Mouse (Mus musculus) MEL (cell line): ENCODE results near the gene Prcd. TPM values are rescaled to one million over a fixed set of nuclear protein-coding genes. Genes with fewer than 3 reads are reported as not detected.
A peak's percentile ranks its signal among the peaks of the same experiment; 100 is the strongest.

ENCODE experiments used
- DNase-seq: peaks from one replicate; pipeline ENCODE4 v3.0.0; 2011; ENCODE audit warnings: low read depth, low spot score
- H3K27ac ChIP-seq: 2 replicates; pipeline ENCODE4 v1.5.1; 2012; ENCODE audit warnings: low read depth, mild to moderate bottlenecking, control low read depth, low read length, moderate library complexity; ENCODE audit not compliant: control insufficient read depth
- H3K27me3 ChIP-seq, 2 experiments: fragments of 150-350 bp in 1 of 2; sonication (generic) in 1 of 2; 2 replicates each; pipeline ENCODE4 v1.6.1; 2012; ENCODE audit warnings: low read length in 2 of 2, mild to moderate bottlenecking in 2 of 2, improper control_type of control experiment in 1 of 2, moderate library complexity in 1 of 2; ENCODE audit not compliant: insufficient read depth in 2 of 2, control insufficient read depth in 1 of 2
- H3K36me3 ChIP-seq, 2 experiments: 2 replicates each; pipeline ENCODE4 v1.6.1; 2012 to 2014; ENCODE audit warnings: low read length in 2 of 2, improper control_type of control experiment in 1 of 2, inconsistent platforms in 1 of 2, mild to moderate bottlenecking in 1 of 2; ENCODE audit not compliant: insufficient read depth in 2 of 2, control insufficient read depth in 1 of 2
- H3K4me1 ChIP-seq, 2 experiments: fragments of 150-350 bp in 1 of 2; sonication (generic) in 1 of 2; 2 replicates each; pipeline ENCODE4 v1.6.1; 2012; ENCODE audit warnings: low read length in 2 of 2, improper control_type of control experiment in 1 of 2, mild to moderate bottlenecking in 1 of 2; ENCODE audit not compliant: insufficient read depth in 2 of 2, control insufficient read depth in 1 of 2
- H3K4me3 ChIP-seq, 2 experiments: fragments of 150-350 bp in 1 of 2; sonication (generic) in 1 of 2; 2 replicates each; pipeline ENCODE4 v1.5.1; 2012; ENCODE audit warnings: low read depth in 2 of 2, low read length in 2 of 2, mild to moderate bottlenecking in 2 of 2, moderate library complexity in 2 of 2, control low read depth in 1 of 2, improper control_type of control experiment in 1 of 2; ENCODE audit not compliant: control insufficient read depth in 1 of 2, insufficient read depth in 1 of 2
- H3K79me2 ChIP-seq: 2 replicates; pipeline ENCODE4 v1.6.1; 2012; ENCODE audit warnings: mild to moderate bottlenecking, low read length, moderate library complexity; ENCODE audit not compliant: control insufficient read depth, poor library complexity, insufficient read depth
- H3K9ac ChIP-seq: 2 replicates; pipeline ENCODE4 v1.6.1; 2012; ENCODE audit warnings: low read depth, mild to moderate bottlenecking, control low read depth, low read length, moderate library complexity; ENCODE audit not compliant: control insufficient read depth, poor library complexity, severe bottlenecking
- H3K9me3 ChIP-seq: fragments of 150-350 bp; sonication (generic); replicated peaks from 2 replicates; pipeline ENCODE4 v1.6.1; 2012; ENCODE audit warnings: mild to moderate bottlenecking, low read length, improper control_type of control experiment, moderate library complexity; ENCODE audit not compliant: insufficient read depth
- BHLHE40 ChIP-seq: IDR thresholded peaks from 2 replicates; pipeline ENCODE4 v1.6.1; 2012; ENCODE audit warnings: low read depth, mild to moderate bottlenecking, inconsistent platforms, low read length, improper control_type of control experiment, borderline replicate concordance
- ELF1 ChIP-seq: IDR thresholded peaks from 2 replicates; pipeline ENCODE4 v1.6.1; 2014; ENCODE audit warnings: low read depth, mild to moderate bottlenecking, inconsistent platforms, low read length, improper control_type of control experiment, moderate library complexity
- HCFC1 ChIP-seq: IDR thresholded peaks from 2 replicates; pipeline ENCODE4 v1.6.1; 2012; ENCODE audit warnings: low read depth, mild to moderate bottlenecking, inconsistent platforms, low read length, improper control_type of control experiment, moderate library complexity
- JUND ChIP-seq: IDR thresholded peaks from 2 replicates; pipeline ENCODE4 v1.6.1; 2011; ENCODE audit warnings: low read depth, mild to moderate bottlenecking, improper control_type of control experiment, low read length
- MXI1 ChIP-seq: IDR thresholded peaks from 2 replicates; pipeline ENCODE4 v1.6.1; 2011; ENCODE audit warnings: mild to moderate bottlenecking, low read depth, low read length, improper control_type of control experiment
- MYC ChIP-seq: IDR thresholded peaks from 2 replicates; pipeline ENCODE4 v1.6.1; 2011; ENCODE audit warnings: low read depth, mild to moderate bottlenecking, low read length, improper control_type of control experiment, moderate library complexity
- NELFE ChIP-seq: IDR thresholded peaks from 2 replicates; pipeline ENCODE4 v1.6.1; 2011; ENCODE audit warnings: low read depth, low read length, improper control_type of control experiment
- NRF1 ChIP-seq: IDR thresholded peaks from 2 replicates; pipeline ENCODE4 v1.6.1; 2014; ENCODE audit warnings: low read depth, mild to moderate bottlenecking, inconsistent platforms, low read length, improper control_type of control experiment, moderate library complexity; ENCODE audit not compliant: poor library complexity, insufficient read depth, severe bottlenecking
- POLR2A ChIP-seq, 2 experiments: IDR thresholded peaks; 2 replicates each; pipeline ENCODE4 v1.6.1; 2011 to 2012; ENCODE audit warnings: low read length in 2 of 2, mild to moderate bottlenecking in 2 of 2, control low read depth in 1 of 2, improper control_type of control experiment in 1 of 2, low read depth in 1 of 2, moderate library complexity in 1 of 2; ENCODE audit not compliant: control insufficient read depth in 1 of 2, insufficient read depth in 1 of 2, poor library complexity in 1 of 2
- RAD21 ChIP-seq: IDR thresholded peaks from 2 replicates; pipeline ENCODE4 v1.6.1; 2011; ENCODE audit warnings: mild to moderate bottlenecking, low read depth, low read length, improper control_type of control experiment
- SMC3 ChIP-seq: IDR thresholded peaks from 2 replicates; pipeline ENCODE4 v1.6.1; 2011; ENCODE audit warnings: low read depth, low read length, improper control_type of control experiment
- TAL1 ChIP-seq: IDR thresholded peaks from 2 replicates; pipeline ENCODE4 v1.6.1; 2012; ENCODE audit warnings: mild to moderate bottlenecking, inconsistent platforms, low read length, moderate library complexity, mixed read lengths
- TBP ChIP-seq: IDR thresholded peaks from 2 replicates; pipeline ENCODE4 v1.8.0; 2011; ENCODE audit warnings: low read depth, low read length, improper control_type of control experiment
- USF1 ChIP-seq: IDR thresholded peaks from 2 replicates; pipeline ENCODE4 v1.6.1; 2014; ENCODE audit warnings: low read depth, mild to moderate bottlenecking, inconsistent platforms, low read length, improper control_type of control experiment, moderate library complexity
- ZKSCAN1 ChIP-seq: IDR thresholded peaks from 2 replicates; pipeline ENCODE4 v1.6.1; 2012; ENCODE audit warnings: low read depth, mild to moderate bottlenecking, inconsistent platforms, low read length, improper control_type of control experiment, moderate library complexity
- polyA plus RNA-seq, 2 experiments: library from polyadenylated mRNA; stranded (reverse) in 1 of 2; unstranded in 1 of 2; fragments of >175 nt in 1 of 2; fragments of >200 nt in 1 of 2; gene quantifications; 2 replicates each; pipeline versions ENCODE4 v1.2.1 to v1.2.4; 2012; ENCODE audit warnings: low replicate concordance in 2 of 2, low read depth in 1 of 2; ENCODE audit not compliant: insufficient read length in 2 of 2, insufficient read depth in 1 of 2, missing spikeins in 1 of 2
- total RNA-seq: library from RNA; depleted of rRNA; stranded (reverse); fragments of 300-350 nt; gene quantifications from 2 replicates; pipeline ENCODE4 v1.2.3, GENCODE M21; 2012

Prcd gene
- total and polyA plus RNA-seq, 3 experiments, result 44.4 to 72.2 TPM; not detected in 1

- Histone ChIP-seq H3K9ac (peak overlapping the region; percentile 87), H3K4me3 (peak overlapping the region; percentile 30 to 84), H3K36me3 (peaks cover 11 to 38% of the 10 kb centered on the region in 2 experiments), H3K79me2 (peaks cover 35% of the 10 kb centered on the region), H3K4me1 (peaks cover 2 to 27% of the 10 kb centered on the region in 2 experiments), H3K27ac (peak overlapping the region; percentile 80), H3K9me3 (no peaks in the 10 kb centered on the region), H3K27me3 (no peaks in the 10 kb centered on the region)
- DNase-seq, result peak; percentile 80
- TF ChIP-seq USF1 (no peak), POLR2A (IDR thresholded peaks at IDR 0.05; ENCODE audit: control insufficient read depth in 1 of 2, insufficient read depth in 1 of 2, low read depth in 1 of 2, low read length in 2 of 2, poor library complexity in 1 of 2) (peak; percentile 46 to 78; a peak in 2 of 4 replicates), MXI1 (peak; percentile 50; the same call in 1 of the 2 replicates), HCFC1 (no peak), NELFE (0 out of 2 replicates have a peak, but pooled peaks have one; percentile 32), ELF1 (no peak), TBP (peak; percentile 66)
Measured at GRCm38 (mm10) chr11:116672595-116672994, 19.3 kb downstream of the Prcd start.

DNA sequence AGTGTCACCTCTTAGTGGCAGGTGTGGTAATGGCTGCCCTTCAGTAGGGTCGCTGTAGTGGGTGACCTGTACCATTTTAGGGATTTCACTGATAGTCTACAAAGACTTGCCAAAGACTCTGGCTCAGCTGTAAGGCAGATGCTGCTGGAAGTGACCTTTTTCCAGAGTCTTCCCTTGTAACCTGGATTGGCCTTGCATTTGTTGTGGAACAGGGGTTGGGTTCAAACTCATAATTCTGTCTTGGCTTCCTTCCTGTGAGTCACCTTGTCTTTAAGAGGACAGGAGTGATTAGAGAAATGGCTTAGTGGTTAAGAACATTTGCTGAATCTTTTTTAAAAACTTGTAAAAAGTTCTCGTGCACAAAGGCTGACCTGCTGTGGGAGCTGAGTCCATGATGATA lies 20.1 kb downstream of the Prcd start:
- Histone ChIP-seq H3K9me3 (no peaks in the 10 kb centered on the region), H3K79me2 (peaks cover 35% of the 10 kb centered on the region), H3K4me1 (peaks cover 2 to 27% of the 10 kb centered on the region in 2 experiments), H3K27ac (peak overlapping the region; percentile 46), H3K27me3 (no peaks in the 10 kb centered on the region), H3K9ac (peak overlapping the region; percentile 87)
- TF ChIP-seq TBP (no peak), TAL1 (no peak), BHLHE40 (no peak), MXI1 (no peak), MYC (no peak), JUND (no peak), USF1 (no peak), RAD21 (no peak), SMC3 (no peak), NRF1 (no peak), ZKSCAN1 (no peak)
- TF ChIP-seq, all 39 proteins: peak for 0
- peak; percentile 43 for DNase-seq
- Histone ChIP-seq H3K36me3 (peaks cover 11 to 38% of the 10 kb centered on the region in 2 experiments), H3K4me3 (peak overlapping the region; percentile 30 to 84)
